Mouse (Mus musculus) naive thymus-derived CD4-positive, alpha-beta T cell, adult 2 months (primary cell): Measurements from ENCODE around the gene Podxl2.
A peak's percentile ranks its signal among the peaks of the same experiment; 100 is the strongest.

Source experiments
- DNase-seq: peaks from one replicate; pipeline ENCODE4 v3.0.0-alpha.2; 2011; ENCODE audit warnings: low read depth

The Podxl2 gene

GRCm38 (mm10) chr6:88874868-88875508 is at the start of gene Podxl2:
Podxl2 (minus strand) TSS chr6:88875044.
- no peak for DNase-seq

- DNase-seq, result no peak
These were observed 44.0 kb upstream of the Podxl2 start for GRCm38 (mm10) chr6:88918802-88919201.

- peak; percentile 70 for DNase-seq
These were observed 41.3 kb upstream of the Podxl2 start for GRCm38 (mm10) chr6:88916153-88916552.

GRCm38 (mm10) chr6:88915510-88915909 is 40.7 kb upstream of the Podxl2 start:
- DNase-seq, result no peak

GRCm38 (mm10) chr6:88914799-88915198 is 40.0 kb upstream of the Podxl2 start:
- DNase-seq, result no peak

GRCm38 (mm10) chr6:88913440-88913839 is 38.6 kb upstream of the Podxl2 start:
- DNase-seq, result no peak

- DNase-seq, result no peak
These were observed 38.2 kb upstream of the Podxl2 start for GRCm38 (mm10) chr6:88913022-88913421.

GRCm38 (mm10) chr6:88909151-88909550 is 34.3 kb upstream of the Podxl2 start:
- DNase-seq, result peak; percentile 12

- peak; percentile 83 for DNase-seq
These were observed 31.7 kb upstream of the Podxl2 start for GRCm38 (mm10) chr6:88906369-88907108.

GRCm38 (mm10) chr6:88905042-88905441 is 30.2 kb upstream of the Podxl2 start:
- no peak for DNase-seq

- no peak for DNase-seq
These were observed 29.7 kb upstream of the Podxl2 start for GRCm38 (mm10) chr6:88904456-88904974.

GRCm38 (mm10) chr6:88903708-88904107 is 28.9 kb upstream of the Podxl2 start:
- DNase-seq, result no peak

- DNase-seq, result peak; percentile 95
These were observed 27.3 kb upstream of the Podxl2 start, which contains the start of gene Tpra1 for GRCm38 (mm10) chr6:88901947-88902820. Tpra1 (plus strand) TSS chr6:88902251.

- DNase-seq, result no peak
These were observed 26.6 kb upstream of the Podxl2 start for GRCm38 (mm10) chr6:88901471-88901870.

- no peak for DNase-seq
These were observed 24.8 kb upstream of the Podxl2 start for GRCm38 (mm10) chr6:88899628-88900027.

GRCm38 (mm10) chr6:88899086-88899485 is 24.2 kb upstream of the Podxl2 start:
- no peak for DNase-seq

- peak; percentile 98 for DNase-seq
These were observed 23.7 kb upstream of the Podxl2 start, which contains the start of gene Mcm2 for GRCm38 (mm10) chr6:88898534-88899048. Mcm2 (minus strand) TSS chr6:88898780.

GRCm38 (mm10) chr6:88897246-88897645 is 22.4 kb upstream of the Podxl2 start:
- DNase-seq, result no peak

- peak; percentile 25 for DNase-seq
These were observed 21.1 kb upstream of the Podxl2 start for GRCm38 (mm10) chr6:88895943-88896342.

GRCm38 (mm10) chr6:88893559-88893958 is 18.7 kb upstream of the Podxl2 start:
- DNase-seq, result peak; percentile 80

GRCm38 (mm10) chr6:88890832-88891231 is 16.0 kb upstream of the Podxl2 start:
- DNase-seq, result no peak
